Mouse (Mus musculus) kidney, embryonic 14.5 days (tissue): ENCODE measurements around the gene Dhx34. TPM values are rescaled to one million over a fixed set of nuclear protein-coding genes. Genes with fewer than 3 reads are reported as not detected.

Source experiments
- ATAC-seq: fragments of 200-750 bp; cut with Nextera tagmentation; 2 replicates; pipeline ENCODE4 v1.8.0; 2017; ENCODE audit warnings: moderate number of reproducible peaks, mild to moderate bottlenecking, moderate TSS enrichment, moderate library complexity; ENCODE audit not compliant: low FRiP score, low TSS enrichment
- H3K27ac ChIP-seq: fragments of 300-500 bp; sonication (generic); 2 replicates; pipeline ENCODE4 v1.5.1; 2014; ENCODE audit warnings: low read depth, mild to moderate bottlenecking, low read length, moderate library complexity, mixed read lengths
- H3K27me3 ChIP-seq: fragments of 300-500 bp; sonication (generic); 2 replicates; pipeline ENCODE4 v1.6.1; 2014; ENCODE audit warnings: mild to moderate bottlenecking, low read length; ENCODE audit not compliant: control insufficient read depth, insufficient read depth
- H3K36me3 ChIP-seq: fragments of 300-500 bp; sonication (generic); 2 replicates; pipeline ENCODE4 v1.6.1; 2014; ENCODE audit warnings: low read length, mixed read lengths; ENCODE audit not compliant: control insufficient read depth, insufficient read depth
- H3K4me1 ChIP-seq: fragments of 300-500 bp; sonication (generic); 2 replicates; pipeline ENCODE4 v1.6.1; 2014; ENCODE audit warnings: low read length, mixed read lengths; ENCODE audit not compliant: control insufficient read depth, insufficient read depth
- H3K4me2 ChIP-seq: fragments of 300-500 bp; sonication (generic); replicated peaks from 2 replicates; pipeline ENCODE4 v1.6.1; 2014; ENCODE audit warnings: low read depth, mild to moderate bottlenecking, low read length
- H3K4me3 ChIP-seq: fragments of 300-500 bp; sonication (generic); 2 replicates; pipeline ENCODE4 v1.5.1; 2014; ENCODE audit warnings: mild to moderate bottlenecking, low read length
- H3K9ac ChIP-seq: fragments of 300-500 bp; sonication (generic); 2 replicates; pipeline ENCODE4 v1.6.1; 2014; ENCODE audit warnings: low read depth, mild to moderate bottlenecking, low read length, moderate library complexity
- H3K9me3 ChIP-seq: fragments of 300-500 bp; sonication (generic); 2 replicates; pipeline ENCODE4 v1.6.1; 2016; ENCODE audit warnings: low read length; ENCODE audit not compliant: control insufficient read depth
- WGBS: fragments of 180-500 bp; shearing (Covaris S2); extraction: QIAGEN DNeasy Blood & Tissue Kit; methylation state at CpG from one replicate; pipeline ENCODE4 v1.1.7; 2014; 5-methylcytosine and 5-hydroxymethylcytosine counted together
- polyA plus RNA-seq: library from polyadenylated mRNA; unstranded; fragments of >200 nt; fragmentation: Nextera tagmentation; extraction: Ambion mirVana; gene quantifications from 2 replicates; pipeline ENCODE4 v1.2.1, GENCODE M21; 2014

The Dhx34 gene
- polyA plus RNA-seq, 1 experiment from 2014 or later = 13.0 TPM

GRCm38 (mm10) chr7:16239554-16239997, 17.7 kb upstream of the Dhx34 start:
- 29% methylated on average over 9 of the region's 9 CpGs for WGBS
- H3K9me3 ChIP-seq = no peaks in the 10 kb centered on the region
- H3K4me1 ChIP-seq = no peaks in the 10 kb centered on the region
- ATAC-seq = peak; percentile 58; the same call in 1 of the 2 replicates
- H3K4me3 ChIP-seq = no peak overlapping the region
- H3K4me2 ChIP-seq = no peak overlapping the region
- no peaks in the 10 kb centered on the region for H3K27me3 ChIP-seq
- no peak overlapping the region for H3K9ac ChIP-seq
- no peak overlapping the region for H3K27ac ChIP-seq
- H3K36me3 ChIP-seq = no peaks in the 10 kb centered on the region

DNA sequence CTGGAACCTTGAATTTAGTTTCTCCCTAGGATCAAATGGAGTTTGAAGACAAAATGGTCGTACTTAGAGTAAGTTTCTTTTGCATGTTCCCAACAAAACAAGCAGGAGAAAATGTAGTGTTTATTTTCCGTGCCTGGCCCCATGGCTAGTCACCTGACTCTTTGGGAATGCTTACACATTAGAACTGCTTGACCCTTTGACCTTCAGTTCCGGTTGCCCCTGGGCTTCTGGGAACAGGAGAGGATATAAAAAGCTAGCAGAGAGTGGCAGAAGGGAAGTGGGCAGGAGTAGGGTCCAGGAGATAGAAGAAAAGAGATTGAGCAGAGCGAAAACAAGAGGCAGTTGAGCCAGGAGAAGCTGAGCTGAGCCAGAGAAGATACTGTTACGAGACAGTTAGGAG, 8.0 kb upstream of the Dhx34 start:
- no peak for ATAC-seq
- Histone ChIP-seq H3K9me3 (no peaks in the 10 kb centered on the region), H3K27me3 (no peaks in the 10 kb centered on the region), H3K27ac (no peak overlapping the region), H3K4me1 (peaks cover 3% of the 10 kb centered on the region; the same call in 1 of the 2 replicates), H3K4me3 (no peak overlapping the region), H3K36me3 (no peaks in the 10 kb centered on the region), H3K9ac (no peak overlapping the region), H3K4me2 (no peak overlapping the region)
- 25% methylated on average over 5 of the region's 5 CpGs for WGBS

GRCm38 (mm10) chr7:16213986-16214385, 7.9 kb downstream of the Dhx34 start:
- peaks cover 82% of the 10 kb centered on the region for H3K36me3 ChIP-seq
- no peak overlapping the region for H3K4me2 ChIP-seq
- no peak for ATAC-seq
- no peak overlapping the region for H3K4me3 ChIP-seq
- no peaks in the 10 kb centered on the region for H3K27me3 ChIP-seq
- H3K4me1 ChIP-seq = 0 out of 2 replicates have a peak, but pooled peaks cover 5% of the 10 kb centered on the region
- 92% methylated on average over 9 of the region's 9 CpGs for WGBS
- H3K27ac ChIP-seq = no peak overlapping the region
- H3K9me3 ChIP-seq = no peaks in the 10 kb centered on the region
- no peak overlapping the region for H3K9ac ChIP-seq

DNA sequence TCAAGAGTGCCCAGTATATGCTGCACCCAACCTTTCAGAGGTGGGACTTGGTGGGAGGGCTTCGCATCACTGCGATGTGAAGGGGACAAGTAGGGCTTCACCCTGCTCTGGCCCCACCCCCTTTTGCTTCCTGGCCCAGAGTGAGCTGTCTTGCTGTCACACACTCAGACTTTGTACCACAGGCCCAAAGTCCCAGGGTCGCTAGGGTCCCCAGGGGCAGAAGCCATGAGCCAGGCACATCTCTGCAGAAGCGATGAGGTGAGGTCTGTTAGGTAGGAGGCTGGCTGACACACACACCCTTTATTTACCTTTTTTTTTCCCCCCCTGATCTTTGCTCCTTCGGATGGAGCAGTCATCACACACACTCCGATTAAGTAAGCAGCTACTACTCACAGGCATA, 8.6 kb downstream of the Dhx34 start:
- no peak for ATAC-seq
- WGBS = 94% methylated on average over 6 of the region's 6 CpGs
- H3K36me3 ChIP-seq = peaks cover 79% of the 10 kb centered on the region

DNA sequence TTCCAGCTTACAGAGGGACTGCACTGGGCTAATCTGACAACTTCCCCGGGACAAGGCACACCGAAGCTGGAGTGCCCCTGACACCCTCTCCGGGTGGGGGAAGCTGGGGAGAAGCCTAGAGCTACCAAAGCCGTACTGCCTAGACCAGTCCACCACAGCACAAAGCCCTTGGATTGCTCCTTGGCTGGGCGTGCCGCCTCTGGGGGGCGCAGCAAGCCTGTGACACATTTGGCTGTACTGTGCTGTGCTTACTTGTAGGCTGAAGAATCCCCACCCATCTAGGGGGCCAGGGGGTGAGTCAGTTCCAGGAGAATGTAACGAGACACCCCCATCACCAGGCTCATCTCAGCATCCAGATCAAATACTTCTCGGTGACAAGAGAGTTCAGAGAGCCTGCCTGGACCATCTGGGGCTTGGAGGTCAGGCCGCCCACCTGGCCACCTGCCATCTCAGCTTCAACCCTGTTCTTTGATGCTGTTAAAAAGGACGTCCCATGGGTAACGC, 10.9 kb downstream of the Dhx34 start:
- Histone ChIP-seq H3K27me3 (no peaks in the 10 kb centered on the region), H3K4me1 (peaks cover 12% of the 10 kb centered on the region; the same call in 1 of the 2 replicates), H3K9me3 (no peaks in the 10 kb centered on the region), H3K4me3 (no peak overlapping the region), H3K4me2 (no peak overlapping the region), H3K27ac (no peak overlapping the region), H3K9ac (no peak overlapping the region), H3K36me3 (peaks cover 66% of the 10 kb centered on the region)
- 56% methylated on average over 12 of the region's 12 CpGs for WGBS
- peak; percentile 45 for ATAC-seq

More for the DNA sequence above, 8.6 kb downstream of the Dhx34 start:
- H3K27me3 ChIP-seq = no peaks in the 10 kb centered on the region
- H3K4me1 ChIP-seq = peaks cover 12% of the 10 kb centered on the region; the same call in 1 of the 2 replicates
- no peak overlapping the region for H3K27ac ChIP-seq
- H3K4me3 ChIP-seq = no peak overlapping the region
- no peak overlapping the region for H3K9ac ChIP-seq
- no peaks in the 10 kb centered on the region for H3K9me3 ChIP-seq
- no peak overlapping the region for H3K4me2 ChIP-seq

GRCm38 (mm10) chr7:16208781-16209665, 12.8 kb downstream of the Dhx34 start:
- no peaks in the 10 kb centered on the region for H3K27me3 ChIP-seq
- no peak overlapping the region for H3K4me3 ChIP-seq
- peak overlapping the region; percentile 17; the same call in 1 of the 2 replicates for H3K27ac ChIP-seq
- 65% methylated on average over 21 of the region's 21 CpGs for WGBS
- no peak overlapping the region for H3K4me2 ChIP-seq
- no peak for ATAC-seq
- no peak overlapping the region for H3K9ac ChIP-seq
- peaks cover 12% of the 10 kb centered on the region; the same call in 1 of the 2 replicates for H3K4me1 ChIP-seq
- peaks cover 59% of the 10 kb centered on the region for H3K36me3 ChIP-seq
- H3K9me3 ChIP-seq = no peaks in the 10 kb centered on the region

DNA sequence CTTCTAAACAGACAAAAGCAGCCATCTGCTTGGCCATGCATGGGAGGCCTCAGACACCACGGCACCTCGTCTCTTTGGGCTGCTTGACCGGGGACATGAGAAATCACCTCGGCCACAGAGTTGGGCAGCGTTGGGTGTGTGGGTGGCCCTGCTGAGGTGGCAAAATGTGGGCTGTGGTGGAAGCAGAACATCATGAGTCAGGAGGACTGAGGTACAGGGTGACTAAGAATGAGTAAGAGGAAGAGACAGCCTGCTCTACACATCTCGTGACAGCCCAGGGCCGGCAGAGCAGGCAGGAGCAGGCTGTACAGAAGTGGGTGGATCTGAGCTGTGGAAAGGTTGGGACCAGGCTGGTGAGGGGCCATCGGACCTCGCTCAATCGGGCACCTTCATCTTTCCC, 14.3 kb downstream of the Dhx34 start:
- Histone ChIP-seq H3K4me3 (no peak overlapping the region), H3K4me1 (peaks cover 12% of the 10 kb centered on the region; the same call in 1 of the 2 replicates), H3K9ac (no peak overlapping the region), H3K27ac (no peak overlapping the region), H3K9me3 (no peaks in the 10 kb centered on the region), H3K27me3 (no peaks in the 10 kb centered on the region), H3K4me2 (no peak overlapping the region), H3K36me3 (peaks cover 59% of the 10 kb centered on the region; the same call in 1 of the 2 replicates)
- ATAC-seq = no peak
- WGBS = 72% methylated on average over 10 of the region's 10 CpGs

GRCm38 (mm10) chr7:16207076-16207475, 14.8 kb downstream of the Dhx34 start:
- Histone ChIP-seq H3K4me2 (no peak overlapping the region), H3K27ac (no peak overlapping the region), H3K27me3 (no peaks in the 10 kb centered on the region), H3K4me3 (no peak overlapping the region), H3K9me3 (no peaks in the 10 kb centered on the region), H3K9ac (no peak overlapping the region), H3K4me1 (peaks cover 12% of the 10 kb centered on the region; the same call in 1 of the 2 replicates), H3K36me3 (peaks cover 62% of the 10 kb centered on the region; the same call in 1 of the 2 replicates)
- 79% methylated on average over 7 of the region's 7 CpGs for WGBS
- no peak for ATAC-seq

- no peaks in the 10 kb centered on the region for H3K27me3 ChIP-seq
- no peak overlapping the region for H3K4me2 ChIP-seq
- WGBS = 76% methylated on average over 9 of the region's 9 CpGs
- H3K9ac ChIP-seq = no peak overlapping the region
- ATAC-seq = no peak
- peaks cover 12% of the 10 kb centered on the region; the same call in 1 of the 2 replicates for H3K4me1 ChIP-seq
- H3K36me3 ChIP-seq = peaks cover 56% of the 10 kb centered on the region; the same call in 1 of the 2 replicates
- no peak overlapping the region for H3K4me3 ChIP-seq
- no peaks in the 10 kb centered on the region for H3K9me3 ChIP-seq
- no peak overlapping the region for H3K27ac ChIP-seq
Observed at GRCm38 (mm10) chr7:16204791-16205190, 17.0 kb downstream of the Dhx34 start.
